Mouse (Mus musculus) liver, embryonic 11.5 days (tissue): ENCODE results near the gene Dach1. TPM values are rescaled to one million over a fixed set of nuclear protein-coding genes. Genes with fewer than 3 reads are reported as not detected.

Experiments used
- ATAC-seq: fragments of 200-750 bp; cut with Nextera tagmentation; replicated peaks from 2 replicates; pipeline ENCODE4 v1.8.0; 2017; ENCODE audit warnings: moderate number of reproducible peaks, mild to moderate bottlenecking, moderate TSS enrichment, moderate library complexity; ENCODE audit not compliant: low FRiP score
- DNase-seq: peaks from one replicate; pipeline ENCODE4 v3.0.0-alpha.2; 2017; ENCODE audit warnings: low spot score
- H3K27ac ChIP-seq: fragments of 300-500 bp; sonication (generic); 2 replicates; pipeline ENCODE4 v1.5.1; 2014; ENCODE audit warnings: mild to moderate bottlenecking, low read depth, low read length, control low read depth
- H3K27me3 ChIP-seq: fragments of 300-500 bp; sonication (generic); replicated peaks from 2 replicates; pipeline ENCODE4 v1.6.1; 2014; ENCODE audit warnings: low read length, mixed read lengths; ENCODE audit not compliant: control insufficient read depth, insufficient read depth
- H3K36me3 ChIP-seq: fragments of 300-500 bp; sonication (generic); 2 replicates; pipeline ENCODE4 v1.6.1; 2014; ENCODE audit warnings: mild to moderate bottlenecking, low read length, moderate library complexity, mixed read lengths; ENCODE audit not compliant: control insufficient read depth, insufficient read depth
- H3K4me1 ChIP-seq: fragments of 300-500 bp; sonication (generic); replicated peaks from 2 replicates; pipeline ENCODE4 v1.6.1; 2014; ENCODE audit warnings: low read length, mixed read lengths; ENCODE audit not compliant: control insufficient read depth, insufficient read depth
- H3K4me2 ChIP-seq: fragments of 300-500 bp; sonication (generic); 2 replicates; pipeline ENCODE4 v1.6.1; 2014; ENCODE audit warnings: mild to moderate bottlenecking, control low read depth, moderate library complexity
- H3K4me3 ChIP-seq: fragments of 300-500 bp; sonication (generic); 2 replicates; pipeline ENCODE4 v1.5.1; 2014; ENCODE audit warnings: low read depth, low read length, control low read depth
- H3K9ac ChIP-seq: fragments of 300-500 bp; sonication (generic); 2 replicates; pipeline ENCODE4 v1.6.1; 2014; ENCODE audit warnings: low read depth, low read length, control low read depth
- H3K9me3 ChIP-seq: fragments of 300-500 bp; sonication (generic); 2 replicates; pipeline ENCODE4 v1.6.1; 2016; ENCODE audit warnings: low read length, inconsistent platforms, mixed read lengths; ENCODE audit not compliant: control insufficient read depth
- WGBS: fragments of 180-500 bp; shearing (Covaris S2); extraction: QIAGEN DNeasy Blood & Tissue Kit; methylation state at CpG from one replicate; pipeline ENCODE4 v1.1.7; 2014; 5-methylcytosine and 5-hydroxymethylcytosine counted together
- polyA plus RNA-seq: library from polyadenylated mRNA; unstranded; fragments of >200 nt; fragmentation: Nextera tagmentation; extraction: Ambion mirVana; gene quantifications from 2 replicates; pipeline ENCODE4 v1.2.1, GENCODE M21; 2014

The Dach1 gene
- polyA plus RNA-seq, 1 experiment from 2014 or later, result 0.70 TPM

- Histone ChIP-seq H3K9me3 (no peaks in the 10 kb centered on the region), H3K27ac (no peak overlapping the region), H3K27me3 (no peaks in the 10 kb centered on the region), H3K4me2 (no peak overlapping the region), H3K36me3 (no peaks in the 10 kb centered on the region), H3K4me1 (no peaks in the 10 kb centered on the region), H3K9ac (no peak overlapping the region), H3K4me3 (no peak overlapping the region)
- no peak for DNase-seq
- no peak for ATAC-seq
- 4% methylated on average over 1 of the region's 1 CpGs for WGBS
Observed at GRCm38 (mm10) chr14:98035261-98035660, 134.3 kb downstream of the Dach1 start.

GRCm38 (mm10) chr14:98023540-98023939, 146.0 kb downstream of the Dach1 start:
- WGBS, result 62% methylated on average over 4 of the region's 4 CpGs
- no peak overlapping the region for H3K9ac ChIP-seq
- no peak overlapping the region for H3K4me2 ChIP-seq
- no peaks in the 10 kb centered on the region for H3K27me3 ChIP-seq
- DNase-seq, result no peak
- no peaks in the 10 kb centered on the region for H3K36me3 ChIP-seq
- no peak for ATAC-seq
- no peak overlapping the region for H3K4me3 ChIP-seq
- H3K9me3 ChIP-seq, result no peaks in the 10 kb centered on the region
- H3K27ac ChIP-seq, result no peak overlapping the region
- H3K4me1 ChIP-seq, result no peaks in the 10 kb centered on the region

GRCm38 (mm10) chr14:98014053-98014452, 155.5 kb downstream of the Dach1 start:
- no peaks in the 10 kb centered on the region for H3K36me3 ChIP-seq
- no peak overlapping the region for H3K4me3 ChIP-seq
- H3K27me3 ChIP-seq, result no peaks in the 10 kb centered on the region
- H3K9me3 ChIP-seq, result no peaks in the 10 kb centered on the region
- H3K4me2 ChIP-seq, result no peak overlapping the region
- no peak overlapping the region for H3K27ac ChIP-seq
- no peak for DNase-seq
- 79% methylated on average over 1 of the region's 1 CpGs for WGBS
- no peaks in the 10 kb centered on the region for H3K4me1 ChIP-seq
- H3K9ac ChIP-seq, result no peak overlapping the region
- ATAC-seq, result no peak

GRCm38 (mm10) chr14:98008501-98008900, 161.1 kb downstream of the Dach1 start:
- no peaks in the 10 kb centered on the region for H3K36me3 ChIP-seq
- DNase-seq (no peak), ATAC-seq (no peak)
- H3K4me3 ChIP-seq, result no peak overlapping the region
- H3K4me1 ChIP-seq, result no peaks in the 10 kb centered on the region
- H3K4me2 ChIP-seq, result no peak overlapping the region
- H3K27ac ChIP-seq, result no peak overlapping the region
- no peak overlapping the region for H3K9ac ChIP-seq
- H3K27me3 ChIP-seq, result no peaks in the 10 kb centered on the region
- no peaks in the 10 kb centered on the region for H3K9me3 ChIP-seq
- WGBS, result 84% methylated on average over 6 of the region's 6 CpGs

GRCm38 (mm10) chr14:98002021-98002680, 167.4 kb downstream of the Dach1 start:
- H3K4me3 ChIP-seq, result no peak overlapping the region
- no peak overlapping the region for H3K4me2 ChIP-seq
- no peak for DNase-seq
- no peak for ATAC-seq
- no peaks in the 10 kb centered on the region for H3K36me3 ChIP-seq
- H3K9me3 ChIP-seq, result no peaks in the 10 kb centered on the region
- no peak overlapping the region for H3K27ac ChIP-seq
- 53% methylated on average over 1 of the region's 1 CpGs for WGBS
- H3K27me3 ChIP-seq, result no peaks in the 10 kb centered on the region
- H3K4me1 ChIP-seq, result no peaks in the 10 kb centered on the region
- no peak overlapping the region for H3K9ac ChIP-seq

- Histone ChIP-seq H3K4me2 (no peak overlapping the region), H3K9me3 (no peaks in the 10 kb centered on the region), H3K9ac (no peak overlapping the region), H3K27ac (no peak overlapping the region), H3K27me3 (no peaks in the 10 kb centered on the region), H3K36me3 (no peaks in the 10 kb centered on the region), H3K4me1 (no peaks in the 10 kb centered on the region), H3K4me3 (no peak overlapping the region)
- ATAC-seq, result no peak
- DNase-seq, result no peak
Observed at GRCm38 (mm10) chr14:97998584-97998983, 171.0 kb downstream of the Dach1 start.

- no peak overlapping the region for H3K27ac ChIP-seq
- H3K4me2 ChIP-seq, result no peak overlapping the region
- DNase-seq (no peak), ATAC-seq (no peak)
- H3K9ac ChIP-seq, result no peak overlapping the region
- 40% methylated on average over 3 of the region's 3 CpGs for WGBS
- no peaks in the 10 kb centered on the region for H3K36me3 ChIP-seq
- no peaks in the 10 kb centered on the region for H3K27me3 ChIP-seq
- H3K9me3 ChIP-seq, result no peaks in the 10 kb centered on the region
- no peak overlapping the region for H3K4me3 ChIP-seq
- H3K4me1 ChIP-seq, result no peaks in the 10 kb centered on the region
Observed at GRCm38 (mm10) chr14:97983251-97983650, 186.3 kb downstream of the Dach1 start.

GRCm38 (mm10) chr14:97982676-97983075, 186.9 kb downstream of the Dach1 start:
- Histone ChIP-seq H3K36me3 (no peaks in the 10 kb centered on the region), H3K9me3 (no peaks in the 10 kb centered on the region), H3K4me1 (no peaks in the 10 kb centered on the region), H3K4me2 (no peak overlapping the region), H3K27ac (no peak overlapping the region), H3K9ac (no peak overlapping the region), H3K27me3 (no peaks in the 10 kb centered on the region), H3K4me3 (no peak overlapping the region)
- WGBS, result 72% methylated on average over 6 of the region's 6 CpGs
- DNase-seq, result no peak
- ATAC-seq, result no peak

- WGBS, result 60% methylated on average over 4 of the region's 4 CpGs
- Histone ChIP-seq H3K27ac (no peak overlapping the region), H3K4me2 (no peak overlapping the region), H3K4me1 (no peaks in the 10 kb centered on the region), H3K9ac (no peak overlapping the region), H3K36me3 (no peaks in the 10 kb centered on the region), H3K27me3 (no peaks in the 10 kb centered on the region), H3K9me3 (no peaks in the 10 kb centered on the region), H3K4me3 (no peak overlapping the region)
- DNase-seq (no peak), ATAC-seq (no peak)
Observed at GRCm38 (mm10) chr14:97980879-97981278, 188.7 kb downstream of the Dach1 start.
